Mouse (Mus musculus) forebrain, embryonic 11.5 days (tissue): ENCODE data around the gene Ehmt2. TPM values are rescaled to one million over a fixed set of nuclear protein-coding genes. Genes with fewer than 3 reads are reported as not detected.

Source experiments
- ATAC-seq: fragments of 200-750 bp; cut with Nextera tagmentation; replicated peaks from 2 replicates; pipeline ENCODE4 v1.8.0; 2017; ENCODE audit warnings: moderate TSS enrichment; ENCODE audit not compliant: low FRiP score
- DNase-seq: peaks from one replicate; pipeline ENCODE4 v3.0.0-alpha.2; 2017; ENCODE audit warnings: low spot score
- H3K27ac ChIP-seq: fragments of 300-500 bp; sonication (generic); 2 replicates; pipeline ENCODE4 v1.5.1; 2014; ENCODE audit warnings: low read depth, low read length
- H3K27me3 ChIP-seq: fragments of 300-500 bp; sonication (generic); 2 replicates; pipeline ENCODE4 v1.6.1; 2014; ENCODE audit warnings: mild to moderate bottlenecking, low read length, mixed read lengths; ENCODE audit not compliant: control insufficient read depth, insufficient read depth
- H3K36me3 ChIP-seq: fragments of 300-500 bp; sonication (generic); 2 replicates; pipeline ENCODE4 v1.6.1; 2014; ENCODE audit warnings: mild to moderate bottlenecking, low read length, moderate library complexity, mixed read lengths; ENCODE audit not compliant: control insufficient read depth, insufficient read depth
- H3K4me1 ChIP-seq: fragments of 300-500 bp; sonication (generic); replicated peaks from 2 replicates; pipeline ENCODE4 v1.6.1; 2014; ENCODE audit warnings: low read length, mixed read lengths; ENCODE audit not compliant: control insufficient read depth, insufficient read depth
- H3K4me2 ChIP-seq: fragments of 300-500 bp; sonication (generic); 2 replicates; pipeline ENCODE4 v1.6.1; 2014; ENCODE audit warnings: low read depth, mild to moderate bottlenecking, low read length, moderate library complexity, mixed read lengths; ENCODE audit not compliant: severe bottlenecking
- H3K4me3 ChIP-seq: fragments of 300-500 bp; sonication (generic); 2 replicates; pipeline ENCODE4 v1.5.1; 2014; ENCODE audit warnings: low read depth, low read length
- H3K9ac ChIP-seq: fragments of 300-500 bp; sonication (generic); 2 replicates; pipeline ENCODE4 v1.6.1; 2014; ENCODE audit warnings: low read length
- H3K9me3 ChIP-seq: fragments of 300-500 bp; sonication (generic); 2 replicates; pipeline ENCODE4 v1.6.1; 2016; ENCODE audit warnings: low read length, mixed read lengths; ENCODE audit not compliant: control insufficient read depth
- WGBS: fragments of 180-500 bp; shearing (Covaris S2); extraction: QIAGEN DNeasy Blood & Tissue Kit; methylation state at CpG from one replicate; pipeline ENCODE4 v1.1.7; 2014; 5-methylcytosine and 5-hydroxymethylcytosine counted together
- polyA plus RNA-seq: library from polyadenylated mRNA; unstranded; fragments of >200 nt; fragmentation: Nextera tagmentation; extraction: Ambion mirVana; gene quantifications from 2 replicates; pipeline ENCODE4 v1.2.1, GENCODE M21; 2014

Ehmt2 gene
- 90.4 and 96.8 TPM in 2 replicates for polyA plus RNA-seq

GRCm38 (mm10) chr17:34898160-34898586 is at the start of gene Ehmt2, which contains the start of gene C2:
Gene Ehmt2, plus strand, starts transcription at chr17:34898469.
Gene C2, minus strand, starts transcription at chr17:34898265.
- Histone ChIP-seq H3K36me3 (peaks cover 9% of the 10 kb centered on the region; the same call in 1 of the 2 replicates), H3K4me1 (peaks cover 12% of the 10 kb centered on the region), H3K9me3 (no peaks in the 10 kb centered on the region), H3K4me2 (peak within 1 kb of the TSS; percentile 98), H3K27ac (peak within 1 kb of the TSS; percentile 94), H3K4me3 (peak within 1 kb of the TSS; percentile 94), H3K9ac (peak within 1 kb of the TSS; percentile 98), H3K27me3 (no peaks in the 10 kb centered on the region)
- DNase-seq: peak; percentile 92
- ATAC-seq: peak; percentile 30
- under 1% methylated on average over 25 of the region's 44 CpGs for WGBS

GRCm38 (mm10) chr17:34849722-34850516 is 48.4 kb upstream of the Ehmt2 start, which contains the start of the genes Skiv2l and Nelfe:
Gene Skiv2l, minus strand, starts transcription at chr17:34850210.
Gene Nelfe, plus strand, starts transcription at chr17:34850391.
- Histone ChIP-seq H3K4me2 (peak within 1 kb of the TSS; percentile 90), H3K4me1 (peaks cover 10% of the 10 kb centered on the region), H3K36me3 (peaks cover 17% of the 10 kb centered on the region), H3K4me3 (peak within 1 kb of the TSS; percentile 63), H3K27me3 (no peaks in the 10 kb centered on the region), H3K9me3 (no peaks in the 10 kb centered on the region), H3K27ac (no peak within 1 kb of the TSS), H3K9ac (peak within 1 kb of the TSS; percentile 80)
- DNase-seq (peak; percentile 99), ATAC-seq (peak; percentile 97)
- under 1% methylated on average over 58 of the region's 65 CpGs for WGBS

GRCm38 (mm10) chr17:34850517-34851125 is 47.6 kb upstream of the Ehmt2 start:
- no peaks in the 10 kb centered on the region for H3K27me3 ChIP-seq
- ATAC-seq: no peak
- H3K4me3 ChIP-seq: peak overlapping the region; percentile 63
- H3K4me2 ChIP-seq: peak overlapping the region; percentile 90
- DNase-seq: no peak
- 2% methylated on average over 25 of the region's 25 CpGs for WGBS
- peaks cover 10% of the 10 kb centered on the region for H3K4me1 ChIP-seq
- peaks cover 17% of the 10 kb centered on the region for H3K36me3 ChIP-seq
- no peaks in the 10 kb centered on the region for H3K9me3 ChIP-seq
- peak overlapping the region; percentile 80 for H3K9ac ChIP-seq
- H3K27ac ChIP-seq: no peak overlapping the region

GRCm38 (mm10) chr17:34853511-34853910 is 44.8 kb upstream of the Ehmt2 start:
- WGBS: 78% methylated on average over 8 of the region's 8 CpGs

GRCm38 (mm10) chr17:34854761-34855160 is 43.5 kb upstream of the Ehmt2 start:
- no peak for ATAC-seq
- H3K27me3 ChIP-seq: no peaks in the 10 kb centered on the region
- no peak overlapping the region for H3K27ac ChIP-seq
- H3K9ac ChIP-seq: no peak overlapping the region
- peaks cover 9% of the 10 kb centered on the region; the same call in 1 of the 2 replicates for H3K4me1 ChIP-seq
- H3K36me3 ChIP-seq: peaks cover 19% of the 10 kb centered on the region
- H3K4me2 ChIP-seq: no peak overlapping the region
- no peak overlapping the region for H3K4me3 ChIP-seq
- DNase-seq: no peak
- no peaks in the 10 kb centered on the region for H3K9me3 ChIP-seq
- WGBS: 86% methylated on average over 3 of the region's 3 CpGs

More at GRCm38 (mm10) chr17:34853511-34853910, 44.8 kb upstream of the Ehmt2 start:
- Histone ChIP-seq H3K9me3 (no peaks in the 10 kb centered on the region), H3K4me2 (no peak overlapping the region), H3K27me3 (no peaks in the 10 kb centered on the region), H3K4me3 (no peak overlapping the region), H3K9ac (no peak overlapping the region), H3K36me3 (peaks cover 19% of the 10 kb centered on the region), H3K27ac (no peak overlapping the region), H3K4me1 (peaks cover 10% of the 10 kb centered on the region)
- ATAC-seq (no peak), DNase-seq (no peak)

- no peak overlapping the region for H3K4me3 ChIP-seq
- DNase-seq: no peak
- no peak overlapping the region for H3K4me2 ChIP-seq
- 43% methylated on average over 3 of the region's 3 CpGs for WGBS
- H3K36me3 ChIP-seq: peaks cover 19% of the 10 kb centered on the region
- no peaks in the 10 kb centered on the region for H3K9me3 ChIP-seq
- no peak overlapping the region for H3K9ac ChIP-seq
- H3K4me1 ChIP-seq: peaks cover 8% of the 10 kb centered on the region; the same call in 1 of the 2 replicates
- no peaks in the 10 kb centered on the region for H3K27me3 ChIP-seq
- no peak for ATAC-seq
- H3K27ac ChIP-seq: no peak overlapping the region
These were observed 42.4 kb upstream of the Ehmt2 start for GRCm38 (mm10) chr17:34855825-34856224.

GRCm38 (mm10) chr17:34858670-34859069 is 39.6 kb upstream of the Ehmt2 start:
- H3K4me3 ChIP-seq: no peak overlapping the region
- peaks cover 11% of the 10 kb centered on the region; the same call in 1 of the 2 replicates for H3K36me3 ChIP-seq
- no peak overlapping the region for H3K9ac ChIP-seq
- no peaks in the 10 kb centered on the region for H3K4me1 ChIP-seq
- 92% methylated on average over 4 of the region's 4 CpGs for WGBS
- H3K27me3 ChIP-seq: no peaks in the 10 kb centered on the region
- ATAC-seq: no peak
- no peak overlapping the region for H3K27ac ChIP-seq
- H3K4me2 ChIP-seq: no peak overlapping the region
- no peaks in the 10 kb centered on the region for H3K9me3 ChIP-seq
- no peak for DNase-seq

- 89% methylated on average over 9 of the region's 9 CpGs for WGBS
- no peaks in the 10 kb centered on the region for H3K4me1 ChIP-seq
- peaks cover 4% of the 10 kb centered on the region; the same call in 1 of the 2 replicates for H3K36me3 ChIP-seq
- H3K4me3 ChIP-seq: no peak overlapping the region
- H3K9me3 ChIP-seq: no peaks in the 10 kb centered on the region
- ATAC-seq (no peak), DNase-seq (no peak)
- H3K27me3 ChIP-seq: no peaks in the 10 kb centered on the region
- no peak overlapping the region for H3K4me2 ChIP-seq
- H3K27ac ChIP-seq: no peak overlapping the region
- no peak overlapping the region for H3K9ac ChIP-seq
These were observed 37.8 kb upstream of the Ehmt2 start for GRCm38 (mm10) chr17:34860514-34860913.
